Mouse (Mus musculus): Measurements from ENCODE around the gene Rtkn. TPM values are rescaled to one million over a fixed set of nuclear protein-coding genes. Genes with fewer than 3 reads are reported as not detected.

Rtkn gene
- polyA plus RNA-seq, 1 experiment from 2014 or later: 18.8 TPM

DNA sequence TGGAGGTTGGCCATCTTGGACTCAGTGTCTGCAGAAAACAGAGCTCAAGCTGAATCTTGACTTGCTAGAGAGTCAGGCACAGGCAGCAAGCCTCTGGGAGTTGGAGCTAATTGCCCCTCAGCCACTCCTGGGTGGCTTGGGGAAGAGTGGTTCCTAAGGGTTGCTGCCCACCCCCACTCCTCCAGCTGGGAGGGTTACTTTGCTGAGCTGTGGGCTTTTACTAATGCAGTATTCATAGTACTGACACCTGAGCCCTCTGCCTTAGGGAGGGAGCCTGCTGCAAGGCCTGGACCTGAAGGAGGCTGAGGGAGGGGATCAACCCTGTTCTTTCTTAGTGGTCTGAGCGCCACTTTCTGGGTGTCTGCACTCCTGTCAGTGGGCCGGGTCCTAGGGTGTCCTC is 51.7 kb downstream of the Rtkn start:
- Histone ChIP-seq H3K27ac (peak overlapping the region; percentile 94), H3K4me3 (replicated peaks) (peak overlapping the region; percentile 59), H3K9me3 (no peaks in the 10 kb centered on the region), H3K9ac (replicated peaks) (peak overlapping the region; percentile 80), H3K27me3 (no peaks in the 10 kb centered on the region), H3K4me1 (replicated peaks) (peaks cover 42% of the 10 kb centered on the region), H3K4me2 (replicated peaks) (peak overlapping the region; percentile 76), H3K36me3 (peaks cover 66% of the 10 kb centered on the region)
- 62% methylated on average over 2 of the region's 2 CpGs for WGBS
- ATAC-seq: 0 out of 2 replicates have a peak, but pooled peaks have one; percentile 1

DNA sequence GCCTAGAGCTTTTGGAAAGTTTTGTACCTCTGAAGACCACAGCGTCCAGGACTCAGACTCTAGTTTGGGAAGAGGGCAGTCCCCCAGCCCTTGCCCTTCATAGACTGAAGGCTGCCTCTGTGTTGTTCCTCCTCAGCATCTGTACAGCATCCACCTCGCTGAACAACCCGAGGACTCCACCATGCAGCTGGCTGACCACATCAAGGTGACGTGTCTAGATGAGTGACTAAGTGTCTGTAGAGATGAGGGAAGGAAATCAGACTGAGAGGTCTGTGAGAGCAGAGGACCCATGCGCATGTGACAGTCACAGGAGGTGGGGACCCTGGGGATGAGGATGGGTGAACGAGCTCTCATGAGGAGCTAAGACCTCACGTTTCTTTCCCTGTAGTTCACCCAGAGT is 58.3 kb downstream of the Rtkn start:
- H3K27ac ChIP-seq: no peak overlapping the region
- H3K4me3 ChIP-seq (replicated peaks): no peak overlapping the region
- H3K9me3 ChIP-seq: no peaks in the 10 kb centered on the region
- H3K4me1 ChIP-seq (replicated peaks): peaks cover 4% of the 10 kb centered on the region
- H3K27me3 ChIP-seq: no peaks in the 10 kb centered on the region
- no peak overlapping the region for H3K4me2 ChIP-seq (replicated peaks)
- no peak overlapping the region for H3K9ac ChIP-seq (replicated peaks)
- 92% methylated on average over 7 of the region's 7 CpGs for WGBS
- no peak for ATAC-seq
- peaks cover 98% of the 10 kb centered on the region for H3K36me3 ChIP-seq

DNA sequence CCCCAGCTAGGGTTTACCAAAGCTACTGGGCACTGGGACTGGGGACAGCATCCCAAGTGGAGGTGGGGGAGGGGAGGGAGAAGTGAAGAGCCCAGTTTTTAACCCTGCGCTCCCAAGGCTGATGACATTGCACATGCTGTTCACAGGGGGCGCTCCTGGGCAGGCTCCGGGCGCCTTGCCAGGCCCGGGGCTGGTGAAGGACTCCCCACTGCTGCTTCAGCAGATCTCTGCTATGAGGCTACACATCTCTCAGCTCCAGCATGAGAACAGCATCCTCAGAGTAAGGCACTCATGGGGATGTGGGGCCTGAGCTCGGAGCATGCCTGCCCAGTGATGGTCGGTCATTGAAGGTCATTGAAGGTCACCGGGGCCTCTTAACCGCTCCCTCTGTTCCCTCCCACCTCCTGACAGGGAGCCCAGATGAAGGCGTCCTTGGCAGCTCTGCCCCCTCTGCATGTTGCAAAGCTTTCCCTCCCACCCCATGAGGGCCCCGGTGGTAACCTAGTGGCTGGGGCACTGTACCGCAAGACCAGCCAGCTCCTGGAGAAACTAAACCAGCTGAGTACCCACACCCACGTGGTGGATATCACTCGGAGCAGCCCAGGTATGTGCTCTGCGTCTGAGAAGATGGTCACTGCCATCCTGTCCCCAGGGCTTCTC is 62.2 kb downstream of the Rtkn start:
- Histone ChIP-seq H3K4me2 (replicated peaks) (no peak overlapping the region), H3K4me1 (replicated peaks) (no peaks in the 10 kb centered on the region), H3K9me3 (no peaks in the 10 kb centered on the region), H3K27me3 (no peaks in the 10 kb centered on the region), H3K36me3 (peaks cover 93% of the 10 kb centered on the region), H3K9ac (replicated peaks) (no peak overlapping the region), H3K4me3 (replicated peaks) (no peak overlapping the region), H3K27ac (no peak overlapping the region)
- ATAC-seq: peak; percentile 34; the same call in 1 of the 2 replicates
- WGBS: 50% methylated on average over 15 of the region's 15 CpGs

MicroRNAs encoded within 50 kb of the gene (microRNA counts, 519-probe panel; counts per million panel counts)
- 110 counts per million, percentile 56 among the panel's probes with 10 or more counts for microRNA mmu-miR-3470a+mmu-miR-3470b

Small RNA genes lying within 50 kb of the gene (microRNA-seq; reads per million reads assigned to microRNA genes)
- not detected for gene Mir3470a

Other genes starting within 250 kb of the Rtkn start
- 11.0 and 11.6 TPM in 2 replicates for gene Sema4f, start 195.7 kb upstream of the Rtkn start, polyA plus RNA-seq (2015; fragmentation: Nextera tagmentation; extraction: Ambion mirVana)
- not detected in 2 replicates for gene M1ap, start 188.6 kb upstream of the Rtkn start, polyA plus RNA-seq (2015; fragmentation: Nextera tagmentation; extraction: Ambion mirVana)
- gene Dok1, start 102.0 kb upstream of the Rtkn start, polyA plus RNA-seq (2015; fragmentation: Nextera tagmentation; extraction: Ambion mirVana): 3.1 and 4.1 TPM in 2 replicates
- 4.7 and 6.2 TPM in 2 replicates for gene Loxl3, start 101.3 kb upstream of the Rtkn start, polyA plus RNA-seq (2015; fragmentation: Nextera tagmentation; extraction: Ambion mirVana)
- gene Aup1, start 80.9 kb upstream of the Rtkn start, polyA plus RNA-seq (2015; fragmentation: Nextera tagmentation; extraction: Ambion mirVana): 160 and 165 TPM in 2 replicates
- gene Htra2, start 80.2 kb upstream of the Rtkn start, polyA plus RNA-seq (2015; fragmentation: Nextera tagmentation; extraction: Ambion mirVana): 62.4 and 65.3 TPM in 2 replicates
- 0.75 and 1.00 TPM in 2 replicates for gene Dqx1, start 77.6 kb upstream of the Rtkn start, polyA plus RNA-seq (2015; fragmentation: Nextera tagmentation; extraction: Ambion mirVana)
- gene Tlx2, start 65.2 kb upstream of the Rtkn start, polyA plus RNA-seq (2015; fragmentation: Nextera tagmentation; extraction: Ambion mirVana): not detected in 2 replicates
- 52.6 and 53.4 TPM in 2 replicates for gene Pcgf1, start 57.6 kb upstream of the Rtkn start, polyA plus RNA-seq (2015; fragmentation: Nextera tagmentation; extraction: Ambion mirVana)
- not detected in 2 replicates for gene Lbx2, start 49.1 kb upstream of the Rtkn start, polyA plus RNA-seq (2015; fragmentation: Nextera tagmentation; extraction: Ambion mirVana)
- gene Ccdc142, start 33.9 kb upstream of the Rtkn start, polyA plus RNA-seq (2015; fragmentation: Nextera tagmentation; extraction: Ambion mirVana): 4.3 and 5.7 TPM in 2 replicates
- 3.7 and 5.0 TPM in 2 replicates for gene Gm42688, start 33.8 kb upstream of the Rtkn start, polyA plus RNA-seq (2015; fragmentation: Nextera tagmentation; extraction: Ambion mirVana)
- gene Mrpl53, start 26.4 kb upstream of the Rtkn start, polyA plus RNA-seq (2015; fragmentation: Nextera tagmentation; extraction: Ambion mirVana): 137 and 146 TPM in 2 replicates
- gene Mogs, start 20.0 kb upstream of the Rtkn start, polyA plus RNA-seq (2015; fragmentation: Nextera tagmentation; extraction: Ambion mirVana): 16.0 and 26.9 TPM in 2 replicates
- gene Wbp1, start 13.9 kb upstream of the Rtkn start, polyA plus RNA-seq (2015; fragmentation: Nextera tagmentation; extraction: Ambion mirVana): 228 and 253 TPM in 2 replicates
- 12.1 and 14.9 TPM in 2 replicates for gene Ino80b, start 10.0 kb upstream of the Rtkn start, polyA plus RNA-seq (2015; fragmentation: Nextera tagmentation; extraction: Ambion mirVana)
- 16.1 and 19.2 TPM in 2 replicates for gene Wdr54, start 20.9 kb downstream of the Rtkn start, polyA plus RNA-seq (2015; fragmentation: Nextera tagmentation; extraction: Ambion mirVana)
- gene 1700003E16Rik, start 20.9 kb downstream of the Rtkn start, polyA plus RNA-seq (2015; fragmentation: Nextera tagmentation; extraction: Ambion mirVana): 3.0 and 3.3 TPM in 2 replicates
- 127 and 140 TPM in 2 replicates for gene Dctn1, start 30.5 kb downstream of the Rtkn start, polyA plus RNA-seq (2015; fragmentation: Nextera tagmentation; extraction: Ambion mirVana)
- gene Slc4a5, start 84.4 kb downstream of the Rtkn start, polyA plus RNA-seq (2015; fragmentation: Nextera tagmentation; extraction: Ambion mirVana): 0.22 and 0.48 TPM in 2 replicates
- gene Mthfd2, start 190.4 kb downstream of the Rtkn start, polyA plus RNA-seq (2015; fragmentation: Nextera tagmentation; extraction: Ambion mirVana): 26.5 and 26.6 TPM in 2 replicates
- 30.7 and 31.8 TPM in 2 replicates for gene Mob1a, start 190.6 kb downstream of the Rtkn start, polyA plus RNA-seq (2015; fragmentation: Nextera tagmentation; extraction: Ambion mirVana)
- 69.0 and 71.7 TPM in 2 replicates for gene Bola3, start 213.7 kb downstream of the Rtkn start, polyA plus RNA-seq (2015; fragmentation: Nextera tagmentation; extraction: Ambion mirVana)